Mouse (Mus musculus) embryonic facial prominence, embryonic 12.5 days (tissue): Measurements from ENCODE around the gene Gm3336. TPM values are rescaled to one million over a fixed set of nuclear protein-coding genes. Genes with fewer than 3 reads are reported as not detected.
A peak's percentile ranks its signal among the peaks of the same experiment; 100 is the strongest.

Experiments
- ATAC-seq: fragments of 200-750 bp; cut with Nextera tagmentation; 2 replicates; pipeline ENCODE4 v1.8.0; 2017; ENCODE audit not compliant: insufficient number of reproducible peaks, insufficient read depth, low FRiP score, low TSS enrichment
- H3K27ac ChIP-seq: fragments of 300-500 bp; sonication (generic); 2 replicates; pipeline ENCODE4 v1.5.1; 2016; ENCODE audit warnings: mild to moderate bottlenecking
- H3K27me3 ChIP-seq: fragments of 300-500 bp; sonication (generic); 2 replicates; pipeline ENCODE4 v1.6.1; 2016; ENCODE audit warnings: mild to moderate bottlenecking, moderate library complexity
- H3K36me3 ChIP-seq: fragments of 300-500 bp; sonication (generic); 2 replicates; pipeline ENCODE4 v1.6.1; 2016; ENCODE audit warnings: mild to moderate bottlenecking
- H3K4me1 ChIP-seq: fragments of 300-500 bp; sonication (generic); 2 replicates; pipeline ENCODE4 v1.6.1; 2016
- H3K4me2 ChIP-seq: fragments of 300-500 bp; sonication (generic); replicated peaks from 2 replicates; pipeline ENCODE4 v1.6.1; 2016; ENCODE audit warnings: mild to moderate bottlenecking, moderate library complexity
- H3K4me3 ChIP-seq: fragments of 300-500 bp; sonication (generic); 2 replicates; pipeline ENCODE4 v1.5.1; 2016; ENCODE audit warnings: mild to moderate bottlenecking
- H3K9ac ChIP-seq: fragments of 300-500 bp; sonication (generic); 2 replicates; pipeline ENCODE4 v1.6.1; 2016; ENCODE audit warnings: mild to moderate bottlenecking, moderate library complexity
- H3K9me3 ChIP-seq: fragments of 300-500 bp; sonication (generic); 2 replicates; pipeline ENCODE4 v1.6.1; 2016; ENCODE audit warnings: mild to moderate bottlenecking, moderate library complexity
- WGBS: fragments of 180-500 bp; shearing (Covaris S2); methylation state at CpG from one replicate; pipeline ENCODE4 v1.1.7; 2016; 5-methylcytosine and 5-hydroxymethylcytosine counted together
- polyA plus RNA-seq: library from polyadenylated mRNA; unstranded; fragments of >200 nt; fragmentation: Nextera tagmentation; extraction: Ambion mirVana; gene quantifications from 2 replicates; pipeline ENCODE4 v1.2.1, GENCODE M21; 2016

Gm3336 gene
- polyA plus RNA-seq, 1 experiment from 2014 or later = not detected

DNA sequence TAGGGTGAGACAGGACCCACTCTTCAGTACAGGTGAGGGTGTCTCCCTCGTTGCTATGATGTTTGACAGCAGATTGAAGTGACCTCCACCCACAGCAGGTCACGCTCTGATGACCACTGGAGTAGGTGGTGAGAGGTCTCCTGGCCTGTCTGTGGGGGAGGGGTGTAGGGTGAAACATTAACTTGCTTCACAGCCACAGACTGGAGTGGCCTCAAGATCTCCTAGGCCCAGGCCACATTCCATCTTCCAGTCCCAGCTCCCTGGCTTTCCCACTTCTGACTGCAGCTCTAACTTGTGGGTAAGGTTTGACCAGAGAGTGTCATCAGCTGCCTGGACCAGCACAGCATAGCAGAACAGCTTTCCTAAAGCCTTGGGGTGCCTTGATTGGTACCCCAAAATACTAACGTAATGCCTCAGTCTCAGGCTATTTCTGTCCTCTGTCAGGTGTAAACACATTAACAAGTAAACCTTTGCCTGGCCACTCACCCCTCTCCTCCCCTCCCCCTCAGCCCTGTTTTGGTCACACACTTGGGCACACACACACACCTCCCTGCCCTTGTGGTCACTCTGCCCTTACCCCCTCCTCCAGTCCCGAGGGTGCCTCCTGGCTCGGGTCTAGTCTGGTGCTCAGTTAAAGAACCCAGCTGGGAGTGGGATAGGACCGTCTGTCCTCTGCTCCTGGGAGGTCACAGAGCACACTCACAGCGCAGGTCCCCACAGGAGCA lies 5.3 kb downstream of the Gm3336 start, which contains the start of gene Pde4c:
Gene Pde4c (plus strand): TSS at position 235 of the 725 bp plus-strand sequence.
- Histone ChIP-seq H3K9ac (no peak within 1 kb of the TSS), H3K27me3 (peaks cover 18% of the 10 kb centered on the region), H3K27ac (no peak within 1 kb of the TSS), H3K4me1 (no peaks in the 10 kb centered on the region), H3K4me3 (no peak within 1 kb of the TSS), H3K9me3 (no peaks in the 10 kb centered on the region), H3K36me3 (no peaks in the 10 kb centered on the region), H3K4me2 (no peak within 1 kb of the TSS)
- WGBS = 57% methylated on average over 7 of the region's 7 CpGs
- no peak for ATAC-seq

DNA sequence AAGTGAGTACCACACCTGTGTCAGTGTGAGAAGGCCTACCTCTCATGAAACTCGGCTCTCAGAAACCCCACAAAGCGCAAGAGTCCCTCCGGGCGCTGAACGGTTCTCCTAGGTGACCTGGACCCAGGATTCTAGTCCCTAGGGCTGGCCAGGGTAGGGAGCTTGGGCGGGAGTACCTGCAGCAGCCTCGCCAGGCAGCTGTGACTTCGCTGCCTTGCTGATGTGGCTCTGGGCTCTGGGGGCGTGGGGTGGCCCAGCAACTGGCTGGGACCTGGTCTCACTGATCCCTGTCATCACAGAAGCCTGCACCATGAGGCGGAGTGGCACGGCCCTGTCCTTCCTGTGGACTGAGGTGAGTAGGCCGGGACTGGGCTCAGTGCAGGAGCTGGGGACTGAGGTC lies 5.9 kb downstream of the Gm3336 start:
- Histone ChIP-seq H3K36me3 (no peaks in the 10 kb centered on the region), H3K27ac (no peak overlapping the region), H3K4me3 (no peak overlapping the region), H3K4me1 (no peaks in the 10 kb centered on the region), H3K4me2 (no peak overlapping the region), H3K27me3 (peaks cover 23% of the 10 kb centered on the region), H3K9ac (no peak overlapping the region), H3K9me3 (no peaks in the 10 kb centered on the region)
- ATAC-seq = no peak
- WGBS = 76% methylated on average over 12 of the region's 12 CpGs

DNA sequence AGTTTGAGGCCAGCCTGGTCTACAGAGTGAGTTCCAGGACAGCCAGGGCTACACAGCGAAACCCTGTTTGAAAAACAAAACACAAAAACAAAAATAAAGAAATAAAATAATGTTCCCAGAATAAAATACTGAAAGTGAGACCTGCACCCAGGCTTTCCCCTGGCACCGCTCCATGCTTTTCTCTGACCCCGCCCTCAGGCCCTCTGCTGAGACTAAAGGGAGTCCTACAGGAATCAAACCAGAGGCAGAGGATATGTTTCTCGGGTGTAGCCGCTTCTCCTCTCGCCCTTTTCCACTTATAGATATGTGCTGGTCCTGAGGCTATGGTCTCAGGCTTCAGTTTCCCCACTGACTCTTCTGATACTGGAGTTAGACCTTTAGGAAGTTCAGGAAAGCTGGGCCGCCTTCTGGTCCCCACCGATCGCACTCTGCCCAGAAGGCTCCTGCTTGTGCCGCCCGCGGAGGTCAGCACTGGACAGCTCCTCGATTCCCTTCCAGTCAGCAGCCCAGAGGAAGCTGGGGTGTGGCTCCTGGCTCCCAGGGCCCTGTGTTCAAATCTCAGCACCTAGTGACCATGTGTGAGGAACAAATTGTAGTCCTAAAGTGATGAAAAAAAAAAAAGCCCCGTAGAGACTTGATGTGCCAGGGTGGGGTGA lies 7.6 kb downstream of the Gm3336 start:
- H3K9me3 ChIP-seq = no peaks in the 10 kb centered on the region
- H3K27me3 ChIP-seq = peaks cover 39% of the 10 kb centered on the region
- H3K4me2 ChIP-seq = no peak overlapping the region
- no peak overlapping the region for H3K4me3 ChIP-seq
- no peak overlapping the region for H3K9ac ChIP-seq
- WGBS = 25% methylated on average over 14 of the region's 14 CpGs
- no peak overlapping the region for H3K27ac ChIP-seq
- 0 out of 2 replicates have a peak, but pooled peaks cover 6% of the 10 kb centered on the region for H3K4me1 ChIP-seq
- H3K36me3 ChIP-seq = no peaks in the 10 kb centered on the region
- ATAC-seq = no peak

DNA sequence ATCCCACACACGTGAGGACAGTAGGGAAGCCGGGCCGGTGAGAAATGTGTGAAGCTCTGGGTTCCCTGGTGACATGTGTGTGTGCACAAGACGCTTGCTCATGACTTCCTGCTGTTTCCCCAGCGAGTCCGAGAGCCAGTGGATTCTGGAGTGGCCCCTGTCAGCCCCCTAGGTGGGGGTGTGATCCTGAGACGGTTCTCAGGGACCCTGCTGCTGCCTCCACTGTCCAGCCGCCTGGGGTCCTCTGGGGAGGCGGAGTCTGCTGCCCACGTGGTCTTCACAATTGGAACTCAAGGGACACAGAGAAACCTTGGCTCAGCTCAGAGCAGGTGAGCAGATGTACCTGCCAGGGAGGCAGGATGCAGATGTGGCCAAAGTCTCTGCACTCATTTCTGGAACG lies 8.4 kb downstream of the Gm3336 start:
- H3K9me3 ChIP-seq = no peaks in the 10 kb centered on the region
- H3K9ac ChIP-seq = no peak overlapping the region
- 0 out of 2 replicates have a peak, but pooled peaks cover 6% of the 10 kb centered on the region for H3K4me1 ChIP-seq
- no peak overlapping the region for H3K4me3 ChIP-seq
- no peak overlapping the region for H3K27ac ChIP-seq
- peaks cover 47% of the 10 kb centered on the region for H3K27me3 ChIP-seq
- no peak for ATAC-seq
- 43% methylated on average over 11 of the region's 11 CpGs for WGBS
- no peaks in the 10 kb centered on the region for H3K36me3 ChIP-seq
- no peak overlapping the region for H3K4me2 ChIP-seq

DNA sequence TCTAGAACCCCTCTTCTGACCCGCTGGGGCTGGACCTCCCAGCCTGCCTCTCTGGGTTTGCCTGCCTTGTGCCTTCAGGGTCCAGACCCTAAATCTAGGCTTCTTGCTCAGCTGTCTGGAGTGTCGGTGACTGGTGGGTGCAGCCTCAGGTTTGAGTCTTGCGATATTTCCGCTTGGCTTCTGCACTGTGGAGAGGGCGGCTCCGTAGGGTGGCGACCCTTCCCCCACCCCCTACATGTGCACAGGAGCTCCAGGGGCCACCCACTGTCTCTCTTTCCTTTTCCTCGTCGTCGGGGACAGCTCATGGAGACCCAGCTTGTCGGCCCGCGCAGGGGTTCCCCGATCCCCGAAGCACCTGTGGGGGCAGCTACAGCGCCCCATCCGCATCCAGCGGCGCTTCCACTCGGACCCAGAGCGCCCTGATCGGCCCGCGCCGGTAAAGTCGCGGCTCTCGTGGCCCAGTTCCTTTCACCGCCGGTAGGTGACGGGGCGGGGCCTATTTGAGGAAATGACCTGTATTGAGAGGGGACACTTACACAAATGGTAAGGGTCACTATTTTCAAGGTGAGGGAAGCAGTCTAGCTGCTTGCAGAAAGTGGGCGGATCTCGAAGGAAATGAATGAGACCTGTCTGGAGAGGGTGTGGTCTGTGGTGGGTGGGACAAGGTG lies 11.6 kb downstream of the Gm3336 start:
- H3K4me2 ChIP-seq = peak overlapping the region; percentile 41
- ATAC-seq = no peak
- H3K4me1 ChIP-seq = 0 out of 2 replicates have a peak, but pooled peaks cover 6% of the 10 kb centered on the region
- peaks cover 55% of the 10 kb centered on the region for H3K27me3 ChIP-seq
- WGBS = 3% methylated on average over 34 of the region's 34 CpGs
- H3K27ac ChIP-seq = no peak overlapping the region
- H3K36me3 ChIP-seq = no peaks in the 10 kb centered on the region
- no peaks in the 10 kb centered on the region for H3K9me3 ChIP-seq
- H3K4me3 ChIP-seq = peak overlapping the region; percentile 24
- H3K9ac ChIP-seq = 0 out of 2 replicates have a peak overlapping the region, but pooled peaks have one; percentile 7

DNA sequence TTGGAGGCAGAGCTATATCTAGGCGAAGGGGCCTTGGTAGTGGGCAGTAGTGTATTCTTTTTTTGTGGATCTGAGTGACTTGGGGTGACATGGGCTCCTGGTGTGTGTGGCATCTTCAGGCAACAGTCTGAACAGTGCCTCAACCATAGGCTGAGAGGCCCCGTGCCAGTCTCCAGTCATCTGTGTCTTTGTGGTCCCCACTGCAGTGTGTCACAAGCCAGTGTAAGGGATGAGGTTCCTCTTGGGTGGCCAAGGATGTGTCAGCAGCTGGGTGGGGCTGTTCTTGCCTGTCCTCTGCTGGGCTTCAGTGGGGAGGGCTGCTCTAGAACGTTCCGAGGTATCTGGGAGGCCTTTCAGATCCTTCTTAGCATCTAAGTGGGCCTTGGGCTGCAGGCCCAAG lies 12.6 kb downstream of the Gm3336 start:
- Histone ChIP-seq H3K9me3 (no peaks in the 10 kb centered on the region), H3K4me2 (no peak overlapping the region), H3K4me1 (0 out of 2 replicates have a peak, but pooled peaks cover 6% of the 10 kb centered on the region), H3K27ac (no peak overlapping the region), H3K36me3 (no peaks in the 10 kb centered on the region), H3K4me3 (no peak overlapping the region), H3K9ac (no peak overlapping the region), H3K27me3 (peaks cover 55% of the 10 kb centered on the region)
- 0 out of 2 replicates have a peak, but pooled peaks have one; percentile 28 for ATAC-seq
- WGBS = 88% methylated on average over 4 of the region's 4 CpGs

DNA sequence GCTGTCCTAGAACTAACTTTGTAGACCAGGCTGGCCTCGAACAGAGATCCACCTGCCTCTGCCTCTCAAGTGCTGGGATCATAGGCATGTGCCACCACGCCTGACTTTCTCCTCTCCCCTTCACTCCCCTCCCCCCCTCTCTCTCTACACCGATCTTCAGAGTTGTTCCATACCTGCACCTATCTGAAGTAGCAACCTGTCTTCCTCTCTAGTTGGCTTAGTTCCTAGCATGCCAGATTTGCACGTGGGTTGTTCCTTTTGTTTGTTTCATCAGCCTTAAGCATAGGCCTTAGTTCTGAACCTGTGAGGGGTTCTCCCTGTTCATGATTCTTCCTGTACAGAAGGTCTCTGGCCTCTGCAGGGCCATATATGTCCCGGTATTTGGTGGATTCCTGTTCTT lies 19.4 kb downstream of the Gm3336 start:
- H3K4me2 ChIP-seq = no peak overlapping the region
- 0 out of 2 replicates have a peak, but pooled peaks cover 3% of the 10 kb centered on the region for H3K4me1 ChIP-seq
- peaks cover 32% of the 10 kb centered on the region for H3K27me3 ChIP-seq
- WGBS = 70% methylated on average over 5 of the region's 5 CpGs
- no peak overlapping the region for H3K9ac ChIP-seq
- no peak overlapping the region for H3K4me3 ChIP-seq
- no peaks in the 10 kb centered on the region for H3K9me3 ChIP-seq
- H3K27ac ChIP-seq = no peak overlapping the region
- ATAC-seq = no peak
- H3K36me3 ChIP-seq = no peaks in the 10 kb centered on the region

DNA sequence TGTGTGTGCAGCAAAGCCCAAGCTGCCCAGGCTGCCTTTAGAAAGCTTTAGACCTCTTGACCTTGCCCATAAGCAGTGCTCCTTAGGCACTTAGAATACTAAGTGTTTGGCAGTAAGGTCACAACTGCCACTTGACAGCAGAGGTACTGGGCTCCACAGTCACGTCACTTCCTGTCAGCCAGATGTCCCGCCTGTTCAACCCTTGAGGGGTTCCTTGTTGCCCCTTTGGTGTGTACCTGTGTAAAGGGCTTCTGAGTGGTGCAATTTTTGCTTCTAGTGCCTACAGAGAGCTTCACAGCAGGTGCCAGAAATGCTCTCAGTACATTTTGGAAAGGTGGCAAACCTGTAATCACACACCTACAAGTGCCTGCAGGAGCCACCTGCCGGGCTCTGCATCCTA lies 19.9 kb downstream of the Gm3336 start:
- Histone ChIP-seq H3K27ac (no peak overlapping the region), H3K4me2 (no peak overlapping the region), H3K9me3 (no peaks in the 10 kb centered on the region), H3K36me3 (no peaks in the 10 kb centered on the region), H3K9ac (no peak overlapping the region), H3K4me3 (no peak overlapping the region), H3K27me3 (peaks cover 37% of the 10 kb centered on the region), H3K4me1 (peaks cover 7% of the 10 kb centered on the region)
- ATAC-seq = no peak
- 69% methylated on average over 3 of the region's 3 CpGs for WGBS

DNA sequence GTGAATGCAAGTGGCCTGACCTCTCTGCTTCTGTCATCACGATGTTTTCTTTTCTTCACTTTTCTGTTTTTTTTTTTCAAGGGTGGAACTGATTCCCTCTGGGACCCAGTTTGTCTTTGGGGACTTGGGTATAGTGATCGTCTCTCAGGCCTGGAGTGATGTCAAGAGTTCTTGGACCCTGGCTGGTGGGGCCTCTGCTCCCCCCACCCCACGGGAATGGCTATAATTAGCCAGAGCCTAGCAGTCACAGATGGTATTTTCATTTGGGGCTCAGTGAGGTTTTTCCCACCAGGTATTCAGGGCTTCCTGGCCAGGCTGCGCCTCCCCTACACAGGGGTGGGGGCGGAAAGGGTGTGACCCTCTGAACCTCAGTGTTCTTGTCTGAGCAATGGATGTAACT lies 23.3 kb downstream of the Gm3336 start:
- no peak overlapping the region for H3K27ac ChIP-seq
- H3K27me3 ChIP-seq = peaks cover 71% of the 10 kb centered on the region
- no peak overlapping the region for H3K4me3 ChIP-seq
- no peaks in the 10 kb centered on the region for H3K9me3 ChIP-seq
- 58% methylated on average over 5 of the region's 5 CpGs for WGBS
- no peak for ATAC-seq
- no peak overlapping the region for H3K4me2 ChIP-seq
- H3K4me1 ChIP-seq = peaks cover 16% of the 10 kb centered on the region
- H3K36me3 ChIP-seq = no peaks in the 10 kb centered on the region
- no peak overlapping the region for H3K9ac ChIP-seq

DNA sequence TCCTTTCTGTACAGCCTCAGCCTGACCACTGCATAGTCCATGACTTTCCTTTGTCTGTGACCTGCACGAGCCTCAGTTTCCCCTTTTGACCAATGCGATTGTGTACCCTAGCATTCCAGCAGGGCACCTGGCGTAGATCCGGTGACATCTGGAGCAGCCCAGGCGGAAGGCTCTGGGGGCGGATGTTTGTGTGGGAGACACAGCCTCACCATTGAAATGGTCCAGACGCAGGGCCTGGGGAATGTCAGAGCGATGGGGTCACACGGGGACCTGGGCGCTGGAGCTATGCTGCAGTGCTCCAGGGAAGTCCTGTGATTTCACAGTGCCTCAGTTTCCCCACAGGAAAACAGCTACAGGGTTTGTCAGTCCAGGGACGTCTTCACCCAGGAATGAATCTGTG lies 23.8 kb downstream of the Gm3336 start:
- WGBS = 53% methylated on average over 11 of the region's 11 CpGs
- ATAC-seq = no peak
- Histone ChIP-seq H3K4me2 (no peak overlapping the region), H3K4me1 (peaks cover 16% of the 10 kb centered on the region), H3K4me3 (no peak overlapping the region), H3K9me3 (no peaks in the 10 kb centered on the region), H3K9ac (no peak overlapping the region), H3K36me3 (no peaks in the 10 kb centered on the region), H3K27ac (no peak overlapping the region), H3K27me3 (peaks cover 76% of the 10 kb centered on the region)

DNA sequence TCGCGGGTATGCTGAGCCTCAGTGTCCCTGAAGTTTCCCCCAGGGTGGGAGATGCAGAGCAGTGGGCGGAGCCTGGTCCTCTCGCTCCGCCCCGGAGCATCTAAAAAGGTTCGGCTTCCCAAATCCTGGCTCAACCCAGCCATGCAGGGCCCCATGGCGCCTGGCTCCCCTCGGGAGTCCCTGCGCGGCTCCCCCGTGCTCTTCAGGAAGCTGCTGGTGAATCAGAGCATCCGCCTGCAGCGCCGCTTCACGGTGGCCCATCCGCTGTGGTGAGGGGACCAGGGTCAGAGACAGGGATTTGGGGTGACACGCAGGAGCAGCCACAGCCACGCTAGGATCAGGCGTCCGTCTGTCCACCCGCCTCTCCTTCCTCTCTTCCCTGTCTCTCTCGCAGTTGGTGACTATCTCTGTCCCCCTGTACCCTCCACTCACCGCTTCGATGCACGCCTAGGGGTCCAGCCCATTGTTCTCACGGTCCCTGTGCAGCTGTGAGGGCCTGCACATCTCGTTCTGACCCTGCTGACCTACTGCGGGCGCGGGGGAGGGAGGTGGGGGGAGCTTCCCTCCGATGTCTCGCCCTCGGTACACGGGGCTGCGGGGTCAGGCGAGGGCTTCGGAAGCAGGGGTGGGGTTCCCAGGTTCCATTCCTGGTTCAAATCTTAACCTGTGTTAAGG lies 24.8 kb downstream of the Gm3336 start:
- 3% methylated on average over 37 of the region's 38 CpGs for WGBS
- Histone ChIP-seq H3K9ac (peak overlapping the region; percentile 31), H3K27me3 (peaks cover 81% of the 10 kb centered on the region), H3K4me2 (peak overlapping the region; percentile 39), H3K4me1 (peaks cover 16% of the 10 kb centered on the region), H3K27ac (no peak overlapping the region), H3K36me3 (no peaks in the 10 kb centered on the region), H3K4me3 (peak overlapping the region; percentile 25), H3K9me3 (no peaks in the 10 kb centered on the region)
- no peak for ATAC-seq
